39 mouse cellular contexts compared by ENCODE assay signal in the genomic region with DNA sequence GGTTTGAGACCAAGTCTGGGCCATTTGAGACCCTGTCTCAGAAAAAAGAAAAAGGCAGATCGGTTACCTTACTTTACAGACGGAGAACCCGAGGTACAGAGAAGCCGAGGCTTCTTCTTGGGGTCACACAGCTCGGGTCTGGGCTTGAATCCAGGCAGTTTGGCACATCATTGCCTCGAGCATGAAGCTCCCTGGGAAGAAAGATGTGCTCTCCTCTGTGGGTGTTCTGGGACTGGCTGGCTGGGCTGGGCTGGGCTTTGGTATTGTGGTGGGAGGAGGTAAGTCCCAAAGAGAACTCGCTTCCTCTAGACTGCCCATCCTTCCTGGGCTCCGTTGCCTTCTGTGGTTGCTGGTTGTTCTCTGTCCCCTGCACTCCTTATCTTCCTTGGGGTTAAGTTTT. TPM values are rescaled to one million over a fixed set of nuclear protein-coding genes. Genes with fewer than 3 reads are reported as not detected.
A peak's percentile ranks its signal among the peaks of the same experiment; 100 is the strongest.
DNase-seq lines count a peak whose midpoint lies in the region; ATAC-seq and TF ChIP-seq lines count a peak whose summit lies in the region.
"Had no signal": no experiment of that assay in that cellular context is flagged by ENCODE, and none has a peak within 500 bp of the region (broad histone marks: within the 10 kb centered on the region; RNA-seq: fewer than 3 reads in every experiment).

No protein-coding gene starts in this region.

- H3K4me3 ChIP-seq in forebrain, embryonic 10.5 days, result no peak overlapping the region
- H3K4me3 ChIP-seq in forebrain, embryonic 16.5 days (replicated peaks; ENCODE audit: low read length), result no peak overlapping the region
- no peak overlapping the region for H3K4me3 ChIP-seq in lung, embryonic 15.5 days
- H3K4me3 ChIP-seq in limb, embryonic 10.5 days, result no peak overlapping the region
- H3K4me3 ChIP-seq in myocyte, result no peak overlapping the region
- no peak overlapping the region for H3K4me3 ChIP-seq in intestine, embryonic 15.5 days (replicated peaks)
- H3K4me3 ChIP-seq: erythroblast, embryonic 14.5 days; forebrain, embryonic 12.5 days; heart, embryonic 10.5 days; heart, embryonic 15.5 days; hindbrain, embryonic 13.5 days; kidney, embryonic 15.5 days; layer of hippocampus, adult 2 months; left cerebral cortex, adult 2 months; liver, embryonic 15.5 days; midbrain, embryonic 12.5 days; neural tube, embryonic 15.5 days had no signal

- no peak overlapping the region for H3ac ChIP-seq in myocyte (ENCODE audit: control insufficient read depth, insufficient read length)

- no peaks in the 10 kb centered on the region for H3K9me3 ChIP-seq in forebrain, embryonic 10.5 days
- no peaks in the 10 kb centered on the region for H3K9me3 ChIP-seq in forebrain, embryonic 16.5 days (ENCODE audit: control insufficient read depth, low read length)
- no peaks in the 10 kb centered on the region for H3K9me3 ChIP-seq in lung, embryonic 15.5 days
- H3K9me3 ChIP-seq in limb, embryonic 10.5 days (replicated peaks), result no peaks in the 10 kb centered on the region
- no peaks in the 10 kb centered on the region for H3K9me3 ChIP-seq in intestine, embryonic 15.5 days
- H3K9me3 ChIP-seq: forebrain, embryonic 12.5 days; heart, embryonic 10.5 days; heart, embryonic 15.5 days; hindbrain, embryonic 13.5 days; kidney, embryonic 15.5 days; liver, embryonic 15.5 days; midbrain, embryonic 12.5 days; neural tube, embryonic 15.5 days had no signal

- H3K9ac ChIP-seq in forebrain, embryonic 16.5 days (replicated peaks; ENCODE audit: low read depth, low read length), result no peak overlapping the region
- H3K9ac ChIP-seq in lung, embryonic 15.5 days, result no peak overlapping the region
- no peak overlapping the region; the same call in 1 of the 2 replicates for H3K9ac ChIP-seq in intestine, embryonic 15.5 days
- H3K9ac ChIP-seq: forebrain, embryonic 12.5 days; heart, embryonic 15.5 days; hindbrain, embryonic 13.5 days; kidney, embryonic 15.5 days; liver, embryonic 15.5 days; midbrain, embryonic 12.5 days; neural tube, embryonic 15.5 days had no signal

- H3K4me2 ChIP-seq in forebrain, embryonic 16.5 days (ENCODE audit: low read length), result no peak overlapping the region
- no peak overlapping the region for H3K4me2 ChIP-seq in lung, embryonic 15.5 days
- peak overlapping the region; percentile 3 for H3K4me2 ChIP-seq in myocyte (ENCODE audit: low read depth)
- H3K4me2 ChIP-seq in intestine, embryonic 15.5 days (replicated peaks), result no peak overlapping the region
- H3K4me2 ChIP-seq: forebrain, embryonic 12.5 days; heart, embryonic 15.5 days; hindbrain, embryonic 13.5 days; kidney, embryonic 15.5 days; liver, embryonic 15.5 days; midbrain, embryonic 12.5 days; neural tube, embryonic 15.5 days had no signal

- no peak for ATAC-seq in forebrain, embryonic 16.5 days
- 0 out of 2 replicates have a peak, but pooled peaks have one; percentile 8 for ATAC-seq in lung, embryonic 15.5 days (ENCODE audit: borderline replicate concordance, extremely low read depth, low FRiP score, low TSS enrichment)
- ATAC-seq in intestine, embryonic 15.5 days, result no peak
- ATAC-seq: inflammation-experienced regulatory T-cells, adult 6 months; lung, postnatal 0 days had no signal

- H3K36me3 ChIP-seq in forebrain, embryonic 10.5 days (replicated peaks), result no peaks in the 10 kb centered on the region
- H3K36me3 ChIP-seq in forebrain, embryonic 16.5 days (ENCODE audit: control insufficient read depth, insufficient read depth), result no peaks in the 10 kb centered on the region
- H3K36me3 ChIP-seq in lung, embryonic 15.5 days, result no peaks in the 10 kb centered on the region
- no peaks in the 10 kb centered on the region for H3K36me3 ChIP-seq in limb, embryonic 10.5 days
- no peaks in the 10 kb centered on the region for H3K36me3 ChIP-seq in myocyte (ENCODE audit: control insufficient read depth, insufficient read depth)
- no peaks in the 10 kb centered on the region for H3K36me3 ChIP-seq in intestine, embryonic 15.5 days
- H3K36me3 ChIP-seq: forebrain, embryonic 12.5 days; heart, embryonic 10.5 days; heart, embryonic 15.5 days; hindbrain, embryonic 13.5 days; kidney, embryonic 15.5 days; liver, embryonic 15.5 days; midbrain, embryonic 12.5 days; neural tube, embryonic 15.5 days had no signal

- peaks cover 40% of the 10 kb centered on the region for H3K4me1 ChIP-seq in forebrain, embryonic 10.5 days
- peaks cover 7% of the 10 kb centered on the region for H3K4me1 ChIP-seq in forebrain, embryonic 16.5 days (replicated peaks; ENCODE audit: control insufficient read depth, insufficient read depth, low read length)
- H3K4me1 ChIP-seq in lung, embryonic 15.5 days, result peaks cover 21% of the 10 kb centered on the region
- H3K4me1 ChIP-seq in limb, embryonic 10.5 days, result peaks cover 85% of the 10 kb centered on the region
- H3K4me1 ChIP-seq in intestine, embryonic 15.5 days (replicated peaks), result peaks cover 5% of the 10 kb centered on the region; the same call in 1 of the 2 replicates
- H3K4me1 ChIP-seq: midbrain, embryonic 12.5 days had no signal

- 80% methylated on average over 8 of the region's 8 CpGs for WGBS in forebrain, embryonic 10.5 days
- 68% methylated on average over 8 of the region's 8 CpGs for WGBS in forebrain, embryonic 16.5 days
- WGBS in lung, embryonic 15.5 days, result 52% methylated on average over 8 of the region's 8 CpGs
- 58% methylated on average over 8 of the region's 8 CpGs for WGBS in limb, embryonic 10.5 days
- WGBS in intestine, embryonic 15.5 days, result 63% methylated on average over 8 of the region's 8 CpGs

- 0 out of 2 replicates have a peak overlapping the region, but pooled peaks have one; percentile 16 for H3K27ac ChIP-seq in forebrain, embryonic 10.5 days
- H3K27ac ChIP-seq in forebrain, embryonic 16.5 days (ENCODE audit: low read length), result no peak overlapping the region
- H3K27ac ChIP-seq in lung, embryonic 15.5 days, result no peak overlapping the region
- peak overlapping the region; percentile 80 for H3K27ac ChIP-seq in limb, embryonic 10.5 days
- no peak overlapping the region for H3K27ac ChIP-seq in intestine, embryonic 15.5 days
- H3K27ac ChIP-seq: forebrain, embryonic 12.5 days; heart, embryonic 10.5 days; heart, embryonic 15.5 days; hindbrain, embryonic 13.5 days; kidney, embryonic 15.5 days; layer of hippocampus, adult 2 months; left cerebral cortex, adult 2 months; liver, embryonic 15.5 days; midbrain, embryonic 12.5 days; neural tube, embryonic 15.5 days; stomach, postnatal 0 days had no signal

- DNase-seq in forebrain, embryonic 10.5 days (ENCODE audit: extremely low spot score, low spot score), result no peak
- DNase-seq in lung, adult 18-20 months, result no peak
- no peak for DNase-seq in limb, embryonic 10.5 days (ENCODE audit: low spot score)
- DNase-seq in gastrocnemius, adult 8-10 months (ENCODE audit: low spot score in 2 of 2), result no peak
- DNase-seq: adrenal gland, postnatal 10 days; cerebellum, adult 11-12 months; cerebellum, adult 9-11 months; gastrocnemius, postnatal 14 days; heart, adult 11 months; kidney, adult 18-20 months; kidney, postnatal 36 days; thymus, adult 18-20 months; thymus, postnatal 25 days had no signal

- no peaks in the 10 kb centered on the region for H3K79me2 ChIP-seq in myocyte (ENCODE audit: control insufficient read depth, insufficient read depth)

- 0 out of 2 replicates have a peak, but pooled peaks cover 5% of the 10 kb centered on the region for H3K27me3 ChIP-seq in forebrain, embryonic 10.5 days (ENCODE audit: poor library complexity, severe bottlenecking)
- no peaks in the 10 kb centered on the region for H3K27me3 ChIP-seq in forebrain, embryonic 16.5 days (replicated peaks; ENCODE audit: control insufficient read depth, insufficient read depth, low read length)
- H3K27me3 ChIP-seq in lung, embryonic 15.5 days, result no peaks in the 10 kb centered on the region
- peaks cover 13% of the 10 kb centered on the region; the same call in 1 of the 2 replicates for H3K27me3 ChIP-seq in limb, embryonic 10.5 days (ENCODE audit: low read depth, poor library complexity, severe bottlenecking)
- H3K27me3 ChIP-seq in myocyte (ENCODE audit: control insufficient read depth, insufficient read depth, insufficient read length), result no peaks in the 10 kb centered on the region
- H3K27me3 ChIP-seq in intestine, embryonic 15.5 days (replicated peaks), result no peaks in the 10 kb centered on the region
- H3K27me3 ChIP-seq: forebrain, embryonic 12.5 days; hindbrain, embryonic 13.5 days; kidney, embryonic 15.5 days; neural tube, embryonic 15.5 days had no signal

- TF ChIP-seq POLR2A in myocyte (IDR thresholded peaks at IDR 0.05; ENCODE audit: insufficient read length, low read depth), result no peak

TF ChIP-seq in myocyte, 11 proteins besides CTCF, POLR2A, EP300 and RAD21:
- TF ChIP-seq MYOD1 (IDR thresholded peaks at IDR 0.05; ENCODE audit: control insufficient read depth in 1 of 3, insufficient read length in 2 of 3, low read depth in 2 of 3), result no peak
- no peak for TF ChIP-seq MAX (IDR thresholded peaks at IDR 0.05; ENCODE audit: low read depth)
- no peak for TF ChIP-seq USF1 (IDR thresholded peaks at IDR 0.05; ENCODE audit: low read depth)
- no peak for TF ChIP-seq REST (IDR thresholded peaks at IDR 0.05; ENCODE audit: insufficient read depth, insufficient read length)
- no peak for TF ChIP-seq TCF12 (IDR thresholded peaks at IDR 0.05; ENCODE audit: insufficient read depth, poor library complexity, severe bottlenecking)
- TF ChIP-seq CEBPB (IDR thresholded peaks at IDR 0.05; ENCODE audit: insufficient read depth, poor library complexity, severe bottlenecking), result no peak
- TF ChIP-seq TCF3 (IDR thresholded peaks at IDR 0.05; ENCODE audit: insufficient read length, low read depth), result no peak
- TF ChIP-seq SRF (IDR thresholded peaks at IDR 0.05; ENCODE audit: control insufficient read depth, insufficient read length, low read depth), result no peak
- TF ChIP-seq E2F4 (IDR thresholded peaks at IDR 0.05; ENCODE audit: insufficient read depth), result no peak
- no peak for TF ChIP-seq POLR2AphosphoS2 (IDR thresholded peaks at IDR 0.05; ENCODE audit: insufficient read length, low read depth)
- no peak for TF ChIP-seq MYOG (IDR thresholded peaks at IDR 0.05; ENCODE audit: control insufficient read depth in 1 of 3, insufficient read depth in 1 of 3, insufficient read length in 2 of 3, low read depth in 2 of 3)
TF ChIP-seq in myocyte: peak in this region for 0.

RNA-seq across cellular contexts. Expression of a gene that starts 22.7 kb away (rescaled TPM):
- 0.79 TPM in 1 of 2 replicates, not detected in the other for polyA plus RNA-seq in forebrain, embryonic 10.5 days (2016; fragmentation: Nextera tagmentation; extraction: Ambion mirVana)
- polyA plus RNA-seq in forebrain, embryonic 16.5 days (2015; fragmentation: Nextera tagmentation; extraction: Ambion mirVana), result 0.46 TPM in 1 of 2 replicates, not detected in the other
- not detected in 2 replicates for polyA plus RNA-seq in lung, embryonic 15.5 days (2015; fragmentation: Nextera tagmentation; extraction: Ambion mirVana)
- 0.33 TPM in 1 of 2 replicates, not detected in the other for polyA plus RNA-seq in limb, embryonic 10.5 days (2016; fragmentation: Nextera tagmentation; extraction: Ambion mirVana)
- 0.17 TPM for polyA plus RNA-seq in myocyte (2012; fragmentation: generic; extraction: Trizol)
- polyA plus RNA-seq in intestine, embryonic 15.5 days (2015; fragmentation: Nextera tagmentation; extraction: Ambion mirVana), result 0.52 TPM in 1 of 2 replicates, not detected in the other
- under 1 TPM in 1 of 4 experiments, not detected in 3; 0.92 TPM for total RNA-seq in gastrocnemius, adult 8-10 months (2022)
- total RNA-seq: adrenal gland, postnatal 10 days; ES-E14; gastrocnemius, postnatal 14 days; layer of hippocampus, adult 2 months; layer of hippocampus, postnatal 14 days; left cerebral cortex, adult 2 months; left cerebral cortex, postnatal 36 days; liver, adult 2 months; midbrain, postnatal 0 days had no signal
- polyA plus RNA-seq: C2C12; embryonic facial prominence, embryonic 14.5 days; erythroblast, embryonic 14.5 days; heart, embryonic 10.5 days; hindbrain, embryonic 13.5 days; inflammation-experienced regulatory T-cells, adult 6 months; liver, adult 2 months; liver, embryonic 15.5 days; lung, postnatal 0 days; midbrain, embryonic 12.5 days; neural tube, embryonic 15.5 days; spleen, adult 2 months; stomach, postnatal 0 days had no signal

Comparison
In these comparisons a context has a peak if more than half of its experiments do, and no peak if none do; other contexts are left out.
1. H3K27ac ChIP-seq: peak in forebrain, embryonic 10.5 days (single experiment) and limb, embryonic 10.5 days (single experiment); none in forebrain, embryonic 16.5 days (single experiment), lung, embryonic 15.5 days (single experiment) and intestine, embryonic 15.5 days (single experiment).